Mouse (Mus musculus): ENCODE results near the gene Elk1. TPM values are rescaled to one million over a fixed set of nuclear protein-coding genes. Genes with fewer than 3 reads are reported as not detected.

Elk1 gene
- total RNA-seq, 2 experiments from 2014 or later: 84.6 to 91.5 TPM

- Histone ChIP-seq H3K4me3 (no peak overlapping the region; the same call in 1 of the 2 replicates), H3K27ac (no peak overlapping the region)
- peak in 1 of 2 experiments; percentile 52 for DNase-seq (ENCODE audit: low spot score in 2 of 2)
- no peak for TF ChIP-seq CTCF (conservative IDR thresholded peaks at IDR 0.05)
These were observed 35.3 kb downstream of the Elk1 start for GRCm38 (mm10) chrX:20915075-20915474.

GRCm38 (mm10) chrX:20913726-20914125 is 36.7 kb downstream of the Elk1 start:
- H3K4me3 ChIP-seq: no peak overlapping the region
- H3K27ac ChIP-seq: no peak overlapping the region
- no peak for DNase-seq (ENCODE audit: low spot score in 2 of 2)
- TF ChIP-seq CTCF (conservative IDR thresholded peaks at IDR 0.05): no peak

GRCm38 (mm10) chrX:20910074-20910473 is 40.3 kb downstream of the Elk1 start:
- no peak overlapping the region for H3K4me3 ChIP-seq
- TF ChIP-seq CTCF (conservative IDR thresholded peaks at IDR 0.05): no peak
- H3K27ac ChIP-seq: no peak overlapping the region
- no peak for DNase-seq (ENCODE audit: low spot score in 2 of 2)

Other genes with a start within 250 kb of the Elk1 start
- 100 to 1,000 TPM; 114 to 122 TPM for gene Usp11, start 246.7 kb downstream of the Elk1 start, total RNA-seq (2021)
- 100 to 1,000 TPM; 180 to 199 TPM for gene Araf, start 152.8 kb downstream of the Elk1 start, total RNA-seq (2021)
- not detected for gene Timp1, start 80.4 kb downstream of the Elk1 start, total RNA-seq (2021)
- gene Syn1, start 29.6 kb downstream of the Elk1 start, total RNA-seq (2021): 100 to 1,000 TPM; 453 to 456 TPM
- gene Cfp, start 19.1 kb downstream of the Elk1 start, total RNA-seq (2021): 10 to 100 TPM; 12.6 to 20.6 TPM
- gene Uxt, start 11.4 kb upstream of the Elk1 start, total RNA-seq (2021): 10 to 100 TPM; 13.8 to 17.4 TPM
- gene Zfp182, start 111.7 kb upstream of the Elk1 start, total RNA-seq (2021): 10 to 100 TPM in 1 of 2 experiments, 1 to 10 TPM in 1; 9.8 to 11.1 TPM
- not detected for gene Spaca5, start 117.8 kb upstream of the Elk1 start, total RNA-seq (2021)
- 1 to 10 TPM; 4.1 to 4.8 TPM for gene Zfp300, start 138.9 kb upstream of the Elk1 start, total RNA-seq (2021)
- not detected for gene Ssxa1, start 165.2 kb upstream of the Elk1 start, total RNA-seq (2021)
- gene Gm21876, start 225.0 kb upstream of the Elk1 start, total RNA-seq (2021): not detected